Mouse (Mus musculus) 3134 (cell line): ENCODE measurements around the gene Camk1d.
"Not testable (repeated sequence)": the region's sequence is repeated elsewhere in the genome, so short reads cannot be mapped to it uniquely, and the experiment has no call there.

Experiments
- DNase-seq: peaks from one replicate; pipeline ENCODE4 v3.0.0-alpha.2; 2011; ENCODE audit warnings: low spot score; ENCODE audit not compliant: insufficient read length; ENCODE audit errors: extremely low read depth

Camk1d gene

GRCm38 (mm10) chr2:5618361-5618896 is 95.9 kb downstream of the Camk1d start:
- DNase-seq, result peak; percentile 16

- peak; percentile 66 for DNase-seq
These were observed 99.4 kb downstream of the Camk1d start for GRCm38 (mm10) chr2:5614896-5615295.

DNA sequence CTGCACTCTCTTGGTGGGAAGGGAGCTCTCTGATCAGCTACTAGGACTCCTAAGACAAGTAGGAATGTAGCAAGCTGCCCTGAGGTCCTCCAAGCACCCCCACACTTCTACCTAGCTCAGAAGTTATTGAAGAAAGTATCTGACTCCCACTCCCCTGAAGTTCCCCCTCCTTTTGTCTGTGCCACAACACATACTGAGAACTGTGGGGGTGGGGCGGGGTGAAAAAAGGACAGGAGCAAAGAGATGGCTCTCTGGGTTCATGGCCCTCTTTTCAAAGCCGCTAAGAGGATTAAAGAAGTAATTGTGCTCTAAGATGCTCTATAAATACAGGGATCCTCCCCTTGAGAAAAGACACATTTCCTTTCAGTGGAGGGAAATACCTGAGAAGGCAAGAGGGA is 100.0 kb downstream of the Camk1d start:
- no peak for DNase-seq

- DNase-seq, result peak; percentile 90
These were observed 100.5 kb downstream of the Camk1d start for GRCm38 (mm10) chr2:5613651-5614307.

GRCm38 (mm10) chr2:5611601-5612000 is 102.7 kb downstream of the Camk1d start:
- no peak for DNase-seq

DNA sequence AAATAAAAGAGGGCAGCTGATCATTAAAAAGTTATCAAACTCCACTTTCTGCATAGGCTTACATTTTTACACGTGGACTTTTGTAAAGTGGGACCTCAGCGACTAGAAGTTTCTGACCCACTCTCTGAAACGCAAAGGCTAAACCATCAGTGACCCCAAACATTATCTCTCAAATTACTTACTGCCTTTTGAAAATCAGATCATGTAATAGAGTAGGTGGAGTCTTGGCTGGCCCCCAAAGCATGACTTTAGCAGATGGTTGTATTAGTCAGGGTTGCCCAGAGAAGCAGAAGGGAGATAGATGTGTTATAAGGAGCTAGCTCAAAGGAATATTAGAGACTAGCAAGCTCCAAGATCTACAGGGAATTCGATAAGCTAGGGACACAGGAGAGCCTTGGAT is 103.8 kb downstream of the Camk1d start:
- DNase-seq, result no peak

- DNase-seq, result no peak
These were observed 106.1 kb downstream of the Camk1d start for GRCm38 (mm10) chr2:5607920-5608841.

GRCm38 (mm10) chr2:5605849-5606248 is 108.5 kb downstream of the Camk1d start:
- no peak for DNase-seq

GRCm38 (mm10) chr2:5602044-5602443 is 112.3 kb downstream of the Camk1d start:
- no peak for DNase-seq

- DNase-seq, result not testable (repeated sequence)
These were observed 113.1 kb downstream of the Camk1d start for GRCm38 (mm10) chr2:5601243-5601642.

DNA sequence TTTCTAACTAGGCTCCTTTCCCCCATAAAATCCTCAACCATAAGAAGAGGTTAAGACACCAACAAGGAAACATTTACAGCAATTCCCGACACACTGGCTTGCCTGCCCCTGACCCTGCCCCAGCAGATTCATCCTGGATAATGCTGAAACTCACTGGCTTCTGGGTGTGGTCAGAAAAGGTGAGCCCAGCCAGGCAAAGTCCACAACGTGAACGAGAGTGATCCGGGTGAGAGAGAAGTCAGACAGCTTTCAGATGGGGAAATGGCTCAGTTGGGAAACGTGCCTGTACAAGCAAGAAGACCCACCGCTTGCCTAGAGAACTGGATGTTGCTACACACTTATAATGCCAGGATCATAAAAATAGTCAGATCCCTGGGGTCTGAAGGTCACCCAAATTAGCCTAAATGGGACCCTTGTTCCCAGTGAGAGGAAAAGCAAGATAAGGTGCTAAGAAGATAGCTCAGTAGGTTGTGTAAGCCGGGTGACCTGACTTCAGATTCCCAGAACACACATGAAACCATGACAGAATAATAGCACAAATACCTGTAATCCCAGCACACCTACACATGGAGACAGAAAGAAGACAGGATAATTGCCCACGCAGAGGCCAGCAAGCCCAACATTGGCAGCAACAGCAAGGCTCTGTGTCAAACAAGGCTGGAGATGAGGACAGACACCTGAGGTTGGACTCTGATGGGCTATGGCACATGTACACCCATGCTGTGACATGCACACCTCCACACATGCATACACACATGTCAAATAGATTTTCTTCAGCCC is 113.9 kb downstream of the Camk1d start:
- no peak for DNase-seq

DNA sequence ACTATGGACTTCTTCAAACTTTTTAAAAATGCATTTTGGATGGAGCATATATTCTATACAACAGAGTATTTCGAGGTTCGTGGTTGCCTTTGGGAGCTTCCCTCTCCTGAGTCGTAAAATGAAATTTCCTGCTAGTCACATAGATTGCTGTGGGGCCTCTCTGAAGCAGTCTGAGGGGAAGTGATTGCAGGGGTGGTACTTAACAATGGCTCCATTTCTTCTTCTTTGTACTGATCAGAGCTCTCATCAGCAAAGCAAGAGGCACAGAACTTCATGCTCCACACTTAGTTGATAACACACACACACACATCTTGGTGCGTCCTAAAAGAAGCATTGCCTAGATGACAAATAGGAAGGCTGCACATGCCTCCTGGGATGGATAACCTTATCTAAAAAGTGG is 114.6 kb downstream of the Camk1d start:
- no peak for DNase-seq

DNA sequence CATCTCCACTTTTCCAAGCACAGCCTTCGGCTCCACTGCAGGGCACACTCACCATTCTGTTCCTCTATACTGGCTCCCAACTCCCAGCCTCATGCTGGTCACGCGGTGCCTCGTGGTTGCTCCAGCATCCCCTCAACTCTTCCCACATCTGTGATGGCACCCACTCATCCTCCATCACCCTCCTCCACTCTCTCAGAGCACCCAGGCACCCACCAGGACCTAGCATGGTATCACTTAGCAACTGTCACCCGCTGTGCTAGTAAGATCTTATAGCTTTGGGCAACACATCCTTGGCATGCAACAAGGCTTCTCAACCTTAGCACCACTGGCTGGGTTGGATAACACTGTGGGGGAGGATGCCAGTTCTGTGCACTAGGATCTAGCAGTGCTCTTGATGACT is 115.8 kb downstream of the Camk1d start:
- DNase-seq, result no peak

DNA sequence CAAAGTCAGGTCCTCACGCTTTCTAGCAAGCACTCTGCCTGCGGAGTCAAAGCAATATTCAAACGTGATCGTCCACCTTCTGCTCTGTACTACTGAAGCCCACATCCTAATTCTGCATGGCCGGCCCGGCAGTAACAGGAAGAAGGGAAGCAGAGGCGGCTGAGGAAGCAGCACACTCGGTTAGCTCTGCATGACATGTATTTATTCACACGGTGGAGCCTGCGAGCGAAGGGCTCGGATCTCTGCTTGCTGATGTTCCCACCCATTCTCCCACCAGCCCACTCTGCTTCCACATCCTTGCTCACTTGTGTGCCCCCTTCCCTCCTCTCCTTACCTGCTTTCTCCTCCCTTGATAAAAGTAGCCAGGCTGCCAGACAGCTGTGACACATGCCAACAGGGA is 117.4 kb downstream of the Camk1d start:
- no peak for DNase-seq

GRCm38 (mm10) chr2:5595356-5596191 is 118.7 kb downstream of the Camk1d start:
- DNase-seq, result no peak

DNA sequence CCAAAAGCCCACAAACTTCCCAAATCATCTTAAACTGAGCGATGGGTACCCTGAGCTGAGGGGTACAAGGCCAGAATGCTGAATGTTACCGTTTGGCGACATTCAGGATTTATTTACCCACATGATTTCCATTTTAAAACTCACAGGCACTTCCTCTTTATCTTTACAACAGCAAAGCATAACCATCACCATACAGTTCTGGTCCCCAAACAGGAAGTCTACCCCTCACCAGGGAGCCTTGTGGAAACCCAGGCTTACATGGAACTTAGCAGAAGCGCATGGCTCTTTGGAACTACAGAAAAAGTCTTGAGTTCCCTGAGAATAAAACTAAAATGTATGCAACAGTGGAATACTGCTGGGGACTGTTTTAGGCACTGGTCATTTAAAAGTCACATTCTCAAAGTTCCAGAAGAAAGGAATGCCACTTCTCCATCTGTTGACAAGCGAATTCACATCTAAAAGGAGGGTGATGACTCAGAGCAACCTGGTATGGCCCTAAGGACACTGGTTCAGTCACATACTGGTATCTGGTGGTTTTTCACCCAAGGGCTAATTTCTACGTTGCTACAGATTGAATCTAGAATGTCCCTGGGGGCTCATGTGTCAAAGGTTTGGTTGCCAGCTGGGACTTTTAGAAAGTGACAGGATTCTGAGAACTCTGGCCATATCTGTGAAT is 121.7 kb downstream of the Camk1d start:
- DNase-seq, result no peak

DNA sequence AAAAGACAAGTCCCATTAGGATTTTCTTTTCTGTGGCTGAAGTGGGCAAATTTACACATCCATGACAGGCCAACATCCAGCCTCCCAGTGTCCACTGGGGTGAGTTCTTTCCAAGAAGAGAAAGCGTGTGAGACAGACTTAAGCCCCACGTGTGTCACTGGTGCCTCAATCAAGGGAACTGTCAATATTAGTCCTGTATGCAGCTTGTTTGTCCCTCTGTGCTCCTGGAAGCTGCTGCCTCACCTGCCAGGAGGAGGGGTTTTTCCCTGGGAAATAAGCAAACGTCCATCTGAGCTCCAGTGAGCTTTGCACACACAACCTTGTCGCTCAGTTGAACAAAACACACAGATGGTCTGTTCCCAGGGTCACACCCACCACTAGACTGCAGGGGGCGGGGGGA is 124.2 kb downstream of the Camk1d start:
- no peak for DNase-seq

- DNase-seq, result no peak
These were observed 125.2 kb downstream of the Camk1d start for GRCm38 (mm10) chr2:5589163-5589562.

- no peak for DNase-seq
These were observed 125.9 kb downstream of the Camk1d start for GRCm38 (mm10) chr2:5588329-5588982.
